Mouse (Mus musculus) granulocyte monocyte progenitor cell, adult 5-6 weeks (primary cell): ENCODE data around the gene Smagp. TPM values are rescaled to one million over a fixed set of nuclear protein-coding genes. Genes with fewer than 3 reads are reported as not detected.
A peak's percentile ranks its signal among the peaks of the same experiment; 100 is the strongest.

ENCODE experiments used
- ATAC-seq: replicated peaks from 2 replicates; pipeline ENCODE4 v1.8.0; 2016; ENCODE audit warnings: mild to moderate bottlenecking, moderate TSS enrichment, inconsistent platforms; ENCODE audit not compliant: poor library complexity, severe bottlenecking
- total RNA-seq, 2 experiments: library from RNA; stranded (forward) in 1 of 2; stranded (reverse) in 1 of 2; fragments of 200-712, 200-1000 nt in 1 of 2; fragments of >200 nt in 1 of 2; fragmentation: Nextera tagmentation in 1 of 2; gene quantifications; 2 replicates each; pipeline ENCODE4 v1.2.3; 2014 to 2017

Smagp gene
- total RNA-seq, 2 experiments from 2014 or later: 6.1 TPM; not detected in 1

GRCm38 (mm10) chr15:100666219-100666696 is 29.5 kb upstream of the Smagp start:
- ATAC-seq: peak; percentile 53

- ATAC-seq: no peak
Measured at GRCm38 (mm10) chr15:100665411-100666218, 28.9 kb upstream of the Smagp start.

- peak; percentile 65 for ATAC-seq
Measured at GRCm38 (mm10) chr15:100664813-100665274, 28.1 kb upstream of the Smagp start.

- ATAC-seq: no peak
Measured at GRCm38 (mm10) chr15:100660805-100661204, 24.1 kb upstream of the Smagp start.

- ATAC-seq: no peak
Measured at GRCm38 (mm10) chr15:100660306-100660705, 23.6 kb upstream of the Smagp start.

GRCm38 (mm10) chr15:100655201-100655600 is 18.5 kb upstream of the Smagp start:
- ATAC-seq: no peak

GRCm38 (mm10) chr15:100654271-100654670 is 17.5 kb upstream of the Smagp start:
- no peak for ATAC-seq

- ATAC-seq: no peak
Measured at GRCm38 (mm10) chr15:100651610-100652009, 14.9 kb upstream of the Smagp start.

- no peak for ATAC-seq
Measured at GRCm38 (mm10) chr15:100650111-100650510, 13.4 kb upstream of the Smagp start.

- ATAC-seq: no peak
Measured at GRCm38 (mm10) chr15:100646161-100646560, 9.4 kb upstream of the Smagp start.

GRCm38 (mm10) chr15:100642451-100642850 is 5.7 kb upstream of the Smagp start:
- no peak for ATAC-seq

GRCm38 (mm10) chr15:100641226-100641810 is 4.6 kb upstream of the Smagp start:
- no peak for ATAC-seq

GRCm38 (mm10) chr15:100639972-100640750 is 3.4 kb upstream of the Smagp start:
- ATAC-seq: no peak

GRCm38 (mm10) chr15:100637661-100638060 is 921 bp upstream of the Smagp start:
- no peak for ATAC-seq

- no peak for ATAC-seq
Measured at GRCm38 (mm10) chr15:100635851-100636645, 692 bp downstream of the Smagp start.

GRCm38 (mm10) chr15:100635239-100635638 is 1.5 kb downstream of the Smagp start:
- 0 out of 2 replicates have a peak, but pooled peaks have one; percentile 23 for ATAC-seq

GRCm38 (mm10) chr15:100633341-100633740 is 3.4 kb downstream of the Smagp start:
- no peak for ATAC-seq

- ATAC-seq: no peak
Measured at GRCm38 (mm10) chr15:100632323-100632722, 4.4 kb downstream of the Smagp start.

- ATAC-seq: peak; percentile 73
Measured at GRCm38 (mm10) chr15:100631454-100632170, 5.1 kb downstream of the Smagp start.
